Mouse (Mus musculus) retina, adult 2 months (tissue): ENCODE results near the gene Arhgef33.
"Not testable (repeated sequence)": the region's sequence is repeated elsewhere in the genome, so short reads cannot be mapped to it uniquely, and the experiment has no call there.

Experiments used
- DNase-seq: peaks from one replicate; pipeline ENCODE4 v3.0.0-alpha.2; 2012; ENCODE audit warnings: low read depth, low spot score

Arhgef33 gene

DNA sequence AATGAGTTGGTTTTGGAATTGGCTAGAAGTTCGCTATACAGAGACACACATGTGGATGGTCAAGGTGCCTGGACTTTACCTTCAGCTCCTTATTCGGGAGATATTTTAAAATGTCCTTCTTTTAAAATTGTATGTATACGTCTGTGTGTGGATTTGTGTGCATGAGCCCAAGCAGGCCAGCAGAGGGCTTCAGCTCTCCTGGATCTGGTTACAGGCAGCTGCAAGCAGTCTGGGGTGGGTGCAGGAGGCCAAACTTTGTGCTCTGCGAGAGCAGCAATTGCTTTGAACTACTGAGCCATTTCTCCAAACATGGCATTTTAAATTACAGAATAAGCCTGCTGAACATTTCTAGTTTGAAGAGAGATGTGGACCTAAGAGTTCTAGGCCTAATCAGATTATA, 38.1 kb downstream of the Arhgef33 start:
- no peak for DNase-seq

GRCm38 (mm10) chr17:80346591-80347125, 39.5 kb downstream of the Arhgef33 start:
- DNase-seq = no peak

DNA sequence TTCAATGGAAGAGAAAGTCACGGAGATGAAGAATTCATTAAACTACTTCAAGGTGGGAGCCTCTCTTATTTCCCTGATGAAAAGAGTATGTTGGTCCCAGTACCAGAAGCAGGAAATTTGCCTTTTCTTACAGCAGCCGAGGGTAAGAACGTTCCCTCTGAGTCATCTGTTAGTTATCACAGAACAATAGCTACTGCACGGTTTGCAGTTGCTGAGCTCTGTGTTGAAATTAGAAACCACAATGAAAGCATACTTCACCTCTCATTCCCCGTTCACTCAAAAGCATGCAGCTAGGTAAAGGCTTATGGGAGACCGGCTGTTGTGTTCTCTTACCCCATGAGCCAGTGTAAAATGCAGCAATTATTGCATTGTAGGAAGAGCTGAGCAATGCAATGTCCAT, 40.0 kb downstream of the Arhgef33 start:
- DNase-seq = no peak

DNA sequence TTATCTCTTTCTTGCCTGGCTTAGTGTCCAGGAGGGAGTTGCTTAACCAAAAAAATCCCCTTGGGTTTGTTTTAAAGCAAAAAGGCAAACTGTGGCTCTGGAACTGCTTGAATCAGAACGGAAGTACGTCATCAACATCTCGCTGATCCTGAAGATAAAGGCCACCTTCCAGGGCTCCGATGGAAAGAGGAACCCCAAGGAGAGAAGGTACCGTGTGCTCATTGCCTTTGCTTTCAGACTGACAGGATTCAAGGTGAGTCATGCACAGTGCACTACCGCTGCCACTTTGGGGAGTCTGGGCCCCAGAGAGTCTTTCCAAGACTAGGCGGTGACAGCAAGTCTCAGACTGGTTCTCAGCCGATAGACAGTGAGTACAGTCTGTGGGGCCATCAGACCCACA, 53.0 kb downstream of the Arhgef33 start:
- DNase-seq = no peak

GRCm38 (mm10) chr17:80367276-80367675, 60.1 kb downstream of the Arhgef33 start:
- no peak for DNase-seq

- DNase-seq = no peak
These were observed 61.4 kb downstream of the Arhgef33 start for GRCm38 (mm10) chr17:80368606-80369005.

DNA sequence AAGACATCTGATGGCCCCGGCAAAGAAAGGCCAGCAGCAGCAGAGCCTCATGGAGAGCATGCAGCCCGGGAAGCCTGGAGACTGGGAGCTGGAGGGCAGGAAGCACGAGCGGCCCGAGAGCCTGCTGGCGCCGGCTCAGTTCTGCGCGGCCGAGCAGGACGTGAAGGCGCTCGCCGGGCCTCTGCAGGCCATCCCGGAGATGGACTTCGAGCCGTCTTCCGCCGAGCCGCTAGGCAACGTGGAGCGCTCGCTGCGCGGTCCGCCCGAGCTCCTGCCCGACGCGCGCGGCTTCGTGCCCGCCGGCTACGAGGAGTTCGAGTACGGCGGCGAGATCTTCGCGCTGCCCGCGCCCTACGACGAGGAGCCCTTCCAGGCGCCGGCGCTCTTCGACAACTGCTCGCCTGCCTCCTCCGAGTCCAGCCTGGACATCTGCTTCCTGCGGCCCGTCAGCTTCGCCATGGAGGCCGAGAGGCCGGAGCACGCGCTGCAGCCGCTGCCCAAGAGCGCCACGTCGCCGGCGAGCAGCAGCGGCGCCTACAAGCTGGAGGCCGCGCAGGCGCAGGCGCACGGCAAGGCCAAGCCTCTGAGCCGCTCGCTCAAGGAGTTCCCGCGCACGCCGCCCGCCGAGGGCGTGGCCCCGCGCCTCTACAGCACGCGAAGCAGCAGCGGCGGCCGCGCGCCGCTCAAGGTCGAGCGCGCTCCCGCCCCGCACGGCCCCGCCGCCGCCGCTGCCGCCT, 66.0 kb downstream of the Arhgef33 start, which contains the start of gene Gm10190:
Gene Gm10190, minus strand, starts transcription at position 553 of the 737 bp plus-strand sequence.
- peak; percentile 75 for DNase-seq

DNA sequence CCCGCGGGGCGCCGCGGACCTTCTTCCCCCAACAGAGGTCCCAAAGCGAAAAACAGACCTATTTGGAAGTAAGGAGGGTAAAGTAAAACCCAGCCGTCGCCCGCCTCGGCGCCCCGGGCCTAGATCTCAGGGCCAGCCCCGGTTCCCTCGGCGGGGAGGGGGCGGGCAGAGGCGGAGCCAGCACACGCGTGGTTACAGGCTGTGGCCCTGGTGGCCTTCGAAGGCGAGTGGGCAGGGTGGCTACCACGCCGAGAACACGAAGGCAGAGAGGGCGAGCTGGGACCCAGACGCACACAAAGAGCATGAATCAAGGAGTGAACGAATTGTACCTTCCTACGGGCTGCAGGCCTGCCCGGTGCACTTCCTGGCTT, 66.5 kb downstream of the Arhgef33 start:
- DNase-seq = no peak

GRCm38 (mm10) chr17:80378386-80378785, 71.2 kb downstream of the Arhgef33 start:
- not testable (repeated sequence) for DNase-seq

GRCm38 (mm10) chr17:80385671-80386070, 78.5 kb downstream of the Arhgef33 start:
- DNase-seq = no peak

DNA sequence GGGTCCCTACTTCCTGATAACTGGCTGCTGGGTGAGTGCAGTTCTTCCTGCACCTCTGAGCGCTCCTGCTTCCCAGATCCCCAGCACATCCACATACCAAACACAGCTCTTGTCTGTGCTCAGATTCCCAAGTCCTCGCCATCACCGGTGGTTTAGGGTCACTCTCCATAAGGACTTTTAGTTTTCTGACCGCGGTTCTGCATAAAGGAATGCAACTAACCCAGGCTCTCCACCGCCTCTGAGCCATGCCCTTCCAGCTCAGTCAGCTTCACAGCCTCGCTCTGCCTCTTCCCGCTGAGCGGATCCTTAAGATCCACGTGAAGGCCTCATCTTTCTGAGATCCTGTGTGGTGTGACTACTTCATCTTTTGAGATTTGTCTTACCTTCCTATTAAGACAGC, 82.8 kb downstream of the Arhgef33 start:
- DNase-seq = no peak

DNA sequence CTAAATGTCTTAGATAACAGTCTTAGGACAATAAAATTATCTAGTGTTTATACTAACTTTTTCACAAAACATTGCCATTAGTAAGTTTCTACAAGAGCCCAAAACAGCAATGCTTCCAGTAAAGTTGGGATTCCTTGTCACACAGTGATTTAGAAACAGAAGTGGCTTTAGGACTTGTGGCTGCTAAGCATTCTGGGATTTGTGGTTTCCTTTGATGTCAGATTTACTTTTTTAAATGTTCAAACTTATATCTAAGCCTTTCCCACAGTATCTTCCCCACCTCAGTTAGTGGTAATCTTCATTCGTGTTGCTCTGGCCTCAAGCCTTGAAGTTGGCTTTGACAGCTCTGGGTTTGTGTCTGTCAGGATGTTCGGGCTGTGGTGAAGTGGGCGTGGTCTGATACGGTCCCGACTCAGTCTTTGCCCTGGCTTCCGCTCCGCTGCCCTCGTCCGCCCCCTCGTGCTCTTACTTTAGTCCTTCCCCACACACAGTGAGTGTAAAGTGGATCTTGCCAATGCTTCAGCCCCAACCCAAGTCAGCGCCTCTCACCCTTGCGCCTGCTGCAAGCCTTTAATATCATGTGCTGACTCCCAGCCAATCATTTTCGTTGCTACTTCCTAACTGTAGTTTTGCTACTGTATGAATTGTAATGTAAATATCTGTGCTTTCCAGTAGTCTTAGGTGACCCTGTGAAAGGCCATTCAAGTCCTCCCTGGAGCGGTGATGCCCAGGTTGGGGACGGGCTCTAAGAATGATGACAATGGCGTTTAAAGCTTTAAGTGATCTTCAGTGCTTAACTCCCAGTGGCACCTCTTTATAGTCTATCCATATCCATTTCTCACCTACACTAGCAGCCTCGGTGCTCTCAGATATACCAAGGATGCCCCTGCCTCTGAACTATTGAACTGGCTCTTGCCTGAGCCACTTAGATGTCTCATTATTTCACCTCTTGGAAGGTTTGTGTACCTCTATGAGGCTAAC, 84.5 kb downstream of the Arhgef33 start:
- no peak for DNase-seq

DNA sequence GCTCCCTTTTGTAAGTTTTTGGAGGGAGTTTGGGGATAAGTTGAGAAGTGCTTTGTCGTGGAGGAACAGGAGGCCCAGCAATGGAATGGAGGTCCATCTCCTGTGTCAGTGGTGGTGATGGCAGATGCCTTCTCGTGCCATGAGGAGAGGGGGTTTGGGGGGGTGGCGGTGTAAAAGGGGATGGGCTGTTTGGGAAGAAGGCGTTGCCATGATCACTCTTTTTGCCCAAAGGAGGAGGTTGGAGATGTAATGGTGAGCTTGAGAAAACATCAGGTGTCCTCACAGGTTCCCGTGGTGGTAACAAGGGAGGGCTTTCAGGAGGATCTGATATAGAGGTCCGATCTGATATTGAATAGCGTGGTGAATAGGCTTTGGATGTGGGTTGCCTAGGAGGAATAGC, 91.0 kb downstream of the Arhgef33 start:
- no peak for DNase-seq

DNA sequence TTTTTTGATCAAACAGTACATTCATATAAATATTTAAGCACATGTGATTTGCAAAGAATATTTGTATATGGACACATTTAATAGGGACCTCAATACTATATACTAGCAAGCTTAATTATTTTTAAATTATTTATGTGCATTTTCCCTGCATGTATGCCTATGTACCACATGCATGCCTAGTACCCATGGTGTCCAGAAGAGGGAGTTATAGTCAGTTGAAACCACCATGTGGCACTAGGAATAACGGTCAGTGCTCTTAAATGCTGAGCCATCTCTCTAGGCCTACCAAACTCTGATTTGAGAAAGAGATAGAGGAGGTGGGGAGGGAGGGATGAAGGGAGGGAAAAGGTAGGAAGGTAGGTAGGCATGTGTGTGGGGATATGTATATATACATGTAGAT, 104.0 kb downstream of the Arhgef33 start:
- no peak for DNase-seq

DNA sequence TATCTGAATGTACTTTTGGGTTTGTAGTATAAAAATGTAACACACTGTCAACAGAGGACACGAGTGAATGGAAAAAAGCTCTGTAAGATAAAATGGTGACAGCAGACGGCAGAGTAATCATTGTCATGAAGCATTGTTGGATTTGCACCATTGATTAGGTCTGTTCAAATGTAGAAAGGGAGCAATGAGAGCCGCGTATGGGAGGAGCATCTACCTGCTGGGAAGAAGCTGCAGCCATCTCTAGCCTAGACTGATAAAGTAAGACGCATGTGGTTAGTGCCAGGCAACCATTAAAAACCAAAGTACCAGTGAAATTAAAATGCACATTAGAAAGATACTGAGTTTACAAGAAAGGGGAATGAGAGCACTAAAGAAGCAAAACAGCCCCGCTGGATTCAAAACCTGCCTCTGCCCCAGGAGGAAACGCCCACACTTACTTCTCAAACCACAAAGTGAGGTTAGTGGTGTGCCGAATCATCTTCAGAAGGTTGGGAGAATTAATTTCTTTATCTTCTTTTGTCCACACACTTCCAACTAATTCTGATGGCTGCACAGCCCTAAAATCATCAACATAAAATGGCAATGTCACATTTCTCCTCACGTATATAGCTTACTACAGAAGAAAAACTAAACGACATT, 111.5 kb downstream of the Arhgef33 start:
- DNase-seq = no peak

GRCm38 (mm10) chr17:80420998-80421397, 113.8 kb downstream of the Arhgef33 start:
- no peak for DNase-seq

GRCm38 (mm10) chr17:80426171-80426570, 119.0 kb downstream of the Arhgef33 start:
- no peak for DNase-seq

DNA sequence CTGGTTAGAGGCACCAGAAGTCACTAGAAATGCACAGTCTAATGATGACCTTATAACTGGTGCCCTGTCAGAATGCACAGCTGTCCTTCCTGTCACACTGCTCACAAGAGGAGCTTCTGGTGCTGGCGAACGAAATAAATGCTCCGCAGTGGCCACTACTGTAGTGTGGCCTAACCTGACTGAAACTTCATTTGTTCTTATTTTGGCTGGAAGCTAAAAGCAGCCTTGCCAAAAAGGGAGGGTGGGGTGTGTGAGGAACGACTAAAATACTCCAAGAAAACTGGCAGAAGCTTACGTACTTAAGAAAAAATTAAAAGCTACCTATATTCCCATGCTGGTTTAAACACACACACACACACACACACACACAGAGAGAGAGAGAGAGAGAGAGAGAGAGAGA, 119.7 kb downstream of the Arhgef33 start:
- no peak for DNase-seq

- DNase-seq = no peak
These were observed 120.8 kb downstream of the Arhgef33 start for GRCm38 (mm10) chr17:80427966-80428365.

GRCm38 (mm10) chr17:80431997-80432396, 124.8 kb downstream of the Arhgef33 start:
- no peak for DNase-seq

DNA sequence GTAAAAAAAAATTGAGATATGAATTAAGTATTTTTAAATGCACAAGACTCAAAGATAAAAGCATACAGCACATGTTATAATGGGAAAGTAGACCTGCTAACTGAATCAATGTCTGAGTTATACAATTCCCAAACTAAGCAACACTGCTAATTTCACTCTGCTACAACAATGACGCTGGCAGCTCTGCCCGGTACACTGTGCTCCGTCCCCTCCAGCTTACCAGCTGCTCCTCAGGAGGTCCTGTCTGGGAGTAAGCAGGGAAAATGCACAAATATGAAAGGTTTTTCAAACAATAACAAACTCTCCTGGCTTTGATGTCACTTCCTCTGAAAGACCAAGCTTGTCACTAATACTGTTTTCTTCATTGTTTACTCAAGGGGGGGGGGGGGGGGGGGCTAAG, 127.2 kb downstream of the Arhgef33 start:
- DNase-seq = no peak

DNA sequence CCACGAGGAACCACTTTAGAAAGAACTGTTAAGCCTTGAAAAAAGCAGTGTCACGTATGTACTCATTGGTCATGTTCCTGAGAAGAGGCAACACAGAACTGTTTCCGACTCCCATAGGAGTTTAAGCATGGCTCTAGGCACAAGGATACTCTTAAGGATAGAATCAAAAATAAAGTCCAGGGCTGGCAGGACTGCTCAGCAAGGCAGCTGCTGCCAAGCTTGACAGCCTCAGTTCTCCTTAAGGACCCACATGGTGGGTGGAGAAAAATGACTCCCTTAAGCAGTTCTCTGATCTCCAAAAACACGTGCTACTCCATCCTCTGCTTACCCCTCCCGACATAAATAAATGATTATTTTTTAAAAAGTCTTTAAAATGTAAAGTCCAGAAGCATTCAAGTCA, 128.5 kb downstream of the Arhgef33 start:
- no peak for DNase-seq
